Mouse (Mus musculus) liver, adult 2 months (tissue): Measurements from ENCODE around the gene Maml1. TPM values are rescaled to one million over a fixed set of nuclear protein-coding genes. Genes with fewer than 3 reads are reported as not detected.

Experiments used
- DNase-seq: peaks from one replicate; pipeline ENCODE4 v3.0.0-alpha.2; 2011; ENCODE audit warnings: low read depth, low spot score; ENCODE audit errors: extremely low read depth
- H3K27ac ChIP-seq: fragments of 200-500 bp; replicated peaks from 2 replicates; pipeline ENCODE4 v1.5.1; 2012; ENCODE audit warnings: low read depth, mild to moderate bottlenecking, control low read depth, inconsistent platforms, low read length; ENCODE audit not compliant: insufficient read depth
- H3K27me3 ChIP-seq: fragments of 200-500 bp; 2 replicates; pipeline ENCODE4 v1.6.1; 2012; ENCODE audit warnings: mild to moderate bottlenecking, moderate library complexity, low read length, inconsistent platforms; ENCODE audit not compliant: control insufficient read depth, insufficient read depth
- H3K36me3 ChIP-seq: fragments of 200-500 bp; 2 replicates; pipeline ENCODE4 v1.6.1; 2012; ENCODE audit warnings: low read length, inconsistent platforms; ENCODE audit not compliant: control insufficient read depth, insufficient read depth
- H3K4me1 ChIP-seq: fragments of 200-500 bp; 2 replicates; pipeline ENCODE4 v1.6.1; 2011; ENCODE audit warnings: low read length; ENCODE audit not compliant: control insufficient read depth, insufficient read depth
- H3K4me3 ChIP-seq: fragments of 200-500 bp; 2 replicates; pipeline ENCODE4 v1.5.1; 2011; ENCODE audit warnings: low read depth, mild to moderate bottlenecking, control low read depth, low read length, moderate library complexity; ENCODE audit not compliant: insufficient read depth
- H3K79me2 ChIP-seq: fragments of 200-500 bp; 2 replicates; pipeline ENCODE4 v1.6.1; 2012; ENCODE audit warnings: inconsistent platforms, mild to moderate bottlenecking, low read length, moderate library complexity; ENCODE audit not compliant: control insufficient read depth, insufficient read depth
- H3K9ac ChIP-seq: fragments of 200-500 bp; 2 replicates; pipeline ENCODE4 v1.6.1; 2012; ENCODE audit warnings: low read depth, mild to moderate bottlenecking, control low read depth, inconsistent platforms, low read length
- CTCF ChIP-seq: fragments of 200-500 bp; IDR thresholded peaks from 2 replicates; pipeline ENCODE4 v1.5.1; 2011; ENCODE audit warnings: low read depth, low read length, control low read depth
- POLR2A ChIP-seq: fragments of 200-500 bp; IDR thresholded peaks from 2 replicates; pipeline ENCODE4 v1.6.1; 2011; ENCODE audit warnings: low read length, control low read depth; ENCODE audit not compliant: insufficient read depth; ENCODE audit errors: extremely low read depth
- WGBS: fragments of 180-500 bp; shearing (Covaris S2); methylation state at CpG from one replicate; pipeline ENCODE4 v1.1.7; 2018; 5-methylcytosine and 5-hydroxymethylcytosine counted together
- polyA plus RNA-seq: library from polyadenylated mRNA; depleted of rRNA; stranded (reverse); fragments of >200 nt; gene quantifications from 2 replicates; pipeline ENCODE4 v1.2.3, GENCODE M21; 2012
- total RNA-seq: library from RNA; depleted of rRNA; stranded (reverse); fragments of >200 nt; gene quantifications from 2 replicates; pipeline ENCODE4 v1.2.3, GENCODE M21; 2014

Gene Maml1
- total and polyA plus RNA-seq, 2 experiments = 3.1 to 8.3 TPM

DNA sequence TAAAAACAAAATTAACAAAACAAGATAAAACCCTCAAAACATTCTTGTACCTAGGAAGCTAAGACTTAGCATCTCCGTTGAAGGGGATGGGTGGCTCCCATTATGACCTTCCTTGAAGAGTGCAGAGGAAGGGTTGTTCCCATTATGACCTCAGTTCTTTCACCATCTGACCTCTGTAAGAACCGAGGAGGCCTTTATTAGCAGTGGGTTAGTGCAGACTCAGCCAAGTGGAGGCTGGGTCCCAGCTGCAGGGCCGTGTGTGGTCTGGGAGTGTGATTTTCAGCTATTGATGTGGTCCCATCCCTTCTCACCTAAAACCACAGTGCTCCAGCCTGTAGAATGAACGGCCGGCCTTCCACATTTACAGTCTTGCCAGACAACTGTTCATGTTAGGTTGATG, 46.8 kb downstream of the Maml1 start:
- DNase-seq = no peak
- Histone ChIP-seq H3K36me3 (no peaks in the 10 kb centered on the region), H3K4me1 (0 out of 2 replicates have a peak, but pooled peaks cover 2% of the 10 kb centered on the region), H3K79me2 (no peaks in the 10 kb centered on the region), H3K4me3 (no peak overlapping the region), H3K27me3 (no peaks in the 10 kb centered on the region), H3K9ac (no peak overlapping the region), H3K27ac (no peak overlapping the region)
- TF ChIP-seq POLR2A (no peak), CTCF (no peak)
- WGBS = 82% methylated on average over 5 of the region's 5 CpGs

DNA sequence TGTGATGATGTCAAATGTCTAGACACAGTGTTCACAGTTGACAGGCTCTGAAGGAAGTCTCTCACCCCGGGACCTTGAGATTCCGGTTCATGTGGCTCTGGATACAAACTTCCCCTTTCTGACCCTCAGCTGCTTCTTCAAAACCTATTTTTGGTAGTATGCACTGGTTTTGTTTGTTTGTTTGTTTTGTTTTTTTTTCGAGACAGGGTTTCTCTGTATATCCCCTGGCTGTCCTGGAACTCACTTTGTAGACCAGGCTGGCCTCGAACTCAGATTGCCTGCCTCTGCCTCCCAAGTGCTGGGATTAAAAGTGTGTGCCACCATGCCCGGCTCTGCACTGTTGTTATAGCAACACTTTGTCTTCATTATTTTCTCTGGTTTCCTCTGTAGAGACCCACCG, 48.2 kb downstream of the Maml1 start:
- TF ChIP-seq CTCF (no peak), POLR2A (no peak)
- H3K4me3 ChIP-seq = no peak overlapping the region
- H3K27ac ChIP-seq = no peak overlapping the region
- WGBS = 72% methylated on average over 6 of the region's 6 CpGs
- DNase-seq = peak; percentile 33
- 0 out of 2 replicates have a peak, but pooled peaks cover 2% of the 10 kb centered on the region for H3K4me1 ChIP-seq
- H3K79me2 ChIP-seq = no peaks in the 10 kb centered on the region
- no peaks in the 10 kb centered on the region for H3K27me3 ChIP-seq
- no peaks in the 10 kb centered on the region for H3K36me3 ChIP-seq
- H3K9ac ChIP-seq = no peak overlapping the region

DNA sequence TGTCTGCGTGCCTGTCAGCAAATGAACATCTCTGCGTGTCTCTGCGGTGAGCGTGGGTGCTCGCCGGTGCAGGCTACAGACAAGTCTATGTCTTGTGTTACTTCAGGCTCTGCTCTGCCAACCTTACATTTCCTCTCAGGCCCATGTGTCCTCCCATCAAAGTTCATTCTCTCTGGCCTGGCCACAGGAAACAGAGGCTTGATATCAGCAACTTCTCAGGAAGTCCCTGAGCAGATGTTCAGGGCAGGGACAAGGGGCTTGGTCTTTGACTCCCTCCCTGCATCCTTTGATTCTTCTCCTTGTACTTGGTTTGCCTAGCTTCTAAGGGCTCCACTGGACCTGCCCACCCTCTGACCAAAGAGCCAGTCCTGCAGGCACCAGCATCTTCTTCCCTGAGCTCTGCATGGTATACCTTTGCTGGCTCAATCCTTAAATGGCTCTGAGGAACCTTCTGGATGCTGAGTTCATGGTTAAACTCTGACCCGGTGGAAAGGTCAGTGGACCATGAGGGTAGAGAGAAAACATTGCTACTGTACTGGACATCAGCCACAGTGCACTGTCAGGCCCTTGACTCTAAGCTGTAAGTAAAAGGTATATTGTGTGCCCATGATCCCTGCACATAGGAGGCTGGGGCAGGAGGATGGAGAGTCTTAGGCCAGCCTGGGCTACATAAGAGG, 51.7 kb downstream of the Maml1 start:
- no peaks in the 10 kb centered on the region for H3K79me2 ChIP-seq
- TF ChIP-seq CTCF (no peak), POLR2A (no peak)
- 70% methylated on average over 7 of the region's 7 CpGs for WGBS

DNA sequence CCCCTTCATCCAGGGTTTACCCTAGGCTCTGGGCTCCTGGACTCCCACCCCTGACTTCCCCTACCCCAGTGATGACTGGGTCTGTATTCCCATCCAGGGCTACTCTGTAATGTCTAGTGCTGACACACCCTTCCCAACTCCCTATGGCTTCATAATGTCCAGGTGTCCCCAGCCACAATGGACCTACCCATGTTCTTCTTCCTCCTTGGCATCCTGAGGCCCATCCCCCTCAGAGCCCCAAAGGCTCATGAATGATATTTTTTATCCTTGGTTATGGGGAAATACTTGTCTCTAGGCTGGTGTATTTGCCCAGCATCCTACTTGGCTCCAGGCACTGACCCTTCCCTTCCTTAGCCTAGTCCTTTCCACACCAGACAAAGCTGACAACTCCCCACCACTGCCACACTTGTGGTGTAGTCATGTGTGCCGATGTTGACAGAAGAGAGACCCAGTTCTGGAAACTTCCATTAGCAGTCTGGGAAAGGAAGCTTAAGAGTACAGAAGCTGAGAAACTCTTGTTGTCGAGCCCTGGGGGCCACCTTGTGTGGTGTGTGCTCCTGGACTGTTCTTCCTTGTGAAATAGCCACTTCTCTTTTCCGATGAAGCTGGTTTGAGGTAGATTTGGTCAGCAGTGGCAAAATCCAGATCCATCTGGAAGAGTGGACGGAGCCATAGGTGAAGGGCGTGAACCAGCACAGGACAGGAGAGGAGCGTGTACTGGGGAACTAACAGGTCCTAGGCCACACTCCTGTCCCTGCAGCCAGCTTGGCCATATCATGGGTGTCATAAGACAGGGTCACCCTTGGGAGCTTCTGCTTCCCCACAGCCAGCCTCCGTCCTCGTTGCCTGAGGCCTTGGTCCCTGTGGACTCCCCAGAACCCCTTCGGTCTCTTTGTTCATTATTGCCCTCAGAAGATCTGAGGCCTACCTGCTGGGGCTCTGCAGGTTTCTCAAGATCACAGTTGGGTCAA, 53.0 kb downstream of the Maml1 start:
- H3K27ac ChIP-seq = no peak overlapping the region; the same call in 1 of the 2 replicates
- H3K9ac ChIP-seq = no peak overlapping the region
- H3K4me3 ChIP-seq = no peak overlapping the region
- 91% methylated on average over 9 of the region's 9 CpGs for WGBS
- no peak for TF ChIP-seq CTCF
- DNase-seq = no peak
- H3K36me3 ChIP-seq = peaks cover under 1% of the 10 kb centered on the region; the same call in 1 of the 2 replicates
- no peaks in the 10 kb centered on the region for H3K79me2 ChIP-seq
- H3K4me1 ChIP-seq = peaks cover 8% of the 10 kb centered on the region; the same call in 1 of the 2 replicates
- no peaks in the 10 kb centered on the region for H3K27me3 ChIP-seq

More for the DNA sequence above, 51.7 kb downstream of the Maml1 start:
- Histone ChIP-seq H3K27me3 (no peaks in the 10 kb centered on the region), H3K36me3 (no peaks in the 10 kb centered on the region), H3K27ac (no peak overlapping the region), H3K4me3 (no peak overlapping the region), H3K4me1 (peaks cover 8% of the 10 kb centered on the region; the same call in 1 of the 2 replicates), H3K9ac (no peak overlapping the region)
- DNase-seq = no peak

DNA sequence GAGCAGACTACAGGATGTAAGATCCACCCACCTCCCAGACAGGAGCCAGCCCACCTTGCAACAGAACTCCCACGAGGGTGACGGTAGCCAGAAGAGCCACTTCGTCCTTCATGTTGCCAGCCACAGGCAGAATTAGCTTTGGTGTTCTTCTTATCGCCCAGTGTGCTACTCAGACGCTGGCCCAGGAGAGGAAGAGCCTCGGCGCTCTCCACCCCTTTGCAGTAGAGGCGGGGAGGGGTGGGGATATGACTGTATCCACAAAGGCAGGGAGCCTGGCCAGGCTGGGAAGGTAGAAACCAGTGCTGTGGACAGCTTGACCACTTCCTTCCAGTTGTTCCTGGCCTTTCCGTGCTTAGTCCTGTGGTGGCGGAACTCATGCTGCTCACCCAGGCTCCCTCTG, 53.8 kb downstream of the Maml1 start, which contains the start of gene Ltc4s:
TSS of gene Ltc4s (minus strand) at position 293 of the 400 bp plus-strand sequence.
- peaks cover 3% of the 10 kb centered on the region; the same call in 1 of the 2 replicates for H3K36me3 ChIP-seq
- no peak for TF ChIP-seq POLR2A
- 79% methylated on average over 10 of the region's 10 CpGs for WGBS
- H3K27me3 ChIP-seq = no peaks in the 10 kb centered on the region
- H3K9ac ChIP-seq = no peak within 1 kb of the TSS
- H3K27ac ChIP-seq = no peak within 1 kb of the TSS; the same call in 1 of the 2 replicates
- no peak for DNase-seq
- H3K79me2 ChIP-seq = no peaks in the 10 kb centered on the region
- H3K4me3 ChIP-seq = no peak within 1 kb of the TSS; the same call in none of the 2 replicates
- peaks cover 8% of the 10 kb centered on the region; the same call in 1 of the 2 replicates for H3K4me1 ChIP-seq
